In the genomic region with DNA sequence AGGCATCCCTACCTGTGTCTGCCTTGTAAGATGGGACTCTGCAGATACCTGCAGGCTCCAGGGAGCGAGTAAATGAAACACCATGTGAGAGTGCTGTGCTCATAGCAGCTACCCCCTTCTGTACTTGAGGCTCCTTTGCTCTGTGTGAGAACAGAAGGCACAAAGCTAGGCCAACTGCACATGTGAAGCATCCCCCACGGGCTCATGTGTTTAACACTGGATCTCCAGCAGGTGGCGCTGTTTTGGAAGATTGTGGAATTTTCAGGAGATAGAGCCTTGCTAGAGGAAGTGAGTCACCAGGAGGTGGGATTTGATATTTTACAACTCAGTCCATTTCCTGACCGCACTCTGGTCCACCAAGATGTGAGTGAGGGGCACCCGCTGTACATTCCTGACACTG, we compare ENCODE assay signal across 1 mouse cellular context.
TF ChIP-seq lines count a peak whose summit lies in the region.

No protein-coding gene starts in this region.

TF ChIP-seq in MEL, 35 proteins besides CTCF, POLR2A, EP300 and RAD21 (continued from another document):
- TF ChIP-seq USF2 (IDR thresholded peaks at IDR 0.05; ENCODE audit: borderline replicate concordance in 1 of 2, insufficient read depth in 1 of 2, low read depth in 1 of 2, low read length in 2 of 2): no peak
- TF ChIP-seq POLR2AphosphoS2 (IDR thresholded peaks at IDR 0.05; ENCODE audit: low read length): no peak
- no peak for TF ChIP-seq HCFC1 (IDR thresholded peaks at IDR 0.05; ENCODE audit: low read depth, low read length)
- no peak for TF ChIP-seq MAX (IDR thresholded peaks at IDR 0.05; ENCODE audit: low read length)
